Mouse (Mus musculus) brown adipose tissue, adult 24 weeks (tissue): Measurements from ENCODE around the gene Tmem117. TPM values are rescaled to one million over a fixed set of nuclear protein-coding genes. Genes with fewer than 3 reads are reported as not detected.
A peak's percentile ranks its signal among the peaks of the same experiment; 100 is the strongest.

Experiments
- H3K27ac ChIP-seq: fragments of 200-500 bp; replicated peaks from 2 replicates; pipeline ENCODE4 v1.5.1; 2012; ENCODE audit warnings: low read depth, mild to moderate bottlenecking, low read length
- H3K4me1 ChIP-seq: fragments of 200-500 bp; 2 replicates; pipeline ENCODE4 v1.6.1; 2012; ENCODE audit warnings: low read length, mixed read lengths; ENCODE audit not compliant: control insufficient read depth, insufficient read depth, insufficient read length
- H3K4me3 ChIP-seq: fragments of 200-500 bp; 2 replicates; pipeline ENCODE4 v1.5.1; 2012; ENCODE audit warnings: low read depth, mild to moderate bottlenecking, low read length, moderate library complexity; ENCODE audit not compliant: insufficient read depth
- polyA plus RNA-seq: library from polyadenylated mRNA; stranded (reverse); fragments of >200 nt; gene quantifications from 2 replicates; pipeline ENCODE4 v1.2.4, GENCODE M21; 2012; ENCODE audit not compliant: missing spikeins, insufficient read depth, insufficient read length

Tmem117 gene
- polyA plus RNA-seq, 1 experiment, result not detected

DNA sequence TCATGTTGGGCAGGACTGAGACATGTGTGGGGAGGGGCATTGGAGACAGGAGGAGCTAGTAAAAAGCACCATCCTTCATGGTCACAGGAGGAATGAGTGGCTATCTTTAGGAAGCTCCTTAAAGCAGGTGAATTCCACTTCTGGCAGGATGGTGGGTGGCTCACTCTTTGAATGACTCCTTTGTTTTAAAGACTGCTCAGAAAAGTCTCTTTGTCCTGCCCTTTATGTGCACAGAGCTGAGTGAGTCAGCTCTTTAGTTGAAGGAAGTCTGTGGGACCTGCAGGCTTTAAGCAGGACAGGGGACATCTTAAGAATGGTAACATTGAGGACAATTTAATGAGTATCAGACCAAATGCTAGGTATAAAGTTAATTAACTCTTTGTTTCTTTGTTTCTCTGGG lies 8.1 kb upstream of the Tmem117 start:
- H3K4me1 ChIP-seq, result no peaks in the 10 kb centered on the region
- no peak overlapping the region for H3K4me3 ChIP-seq
- no peak overlapping the region for H3K27ac ChIP-seq

DNA sequence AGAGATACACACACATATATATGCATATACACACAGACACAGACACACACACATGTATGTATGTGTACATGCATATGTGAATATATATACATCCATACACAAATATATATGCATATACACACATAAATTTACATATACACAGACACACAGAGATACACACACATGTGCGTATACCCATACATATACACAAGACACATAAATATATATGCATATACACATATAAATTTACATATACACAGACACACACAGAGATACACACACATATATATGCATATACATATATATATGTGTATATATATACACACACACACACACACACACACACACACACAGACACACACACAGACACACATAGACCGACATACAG lies 586 bp upstream of the Tmem117 start:
- H3K4me3 ChIP-seq, result peak overlapping the region; percentile 42; the same call in 1 of the 2 replicates
- no peak overlapping the region for H3K27ac ChIP-seq
- no peaks in the 10 kb centered on the region for H3K4me1 ChIP-seq

DNA sequence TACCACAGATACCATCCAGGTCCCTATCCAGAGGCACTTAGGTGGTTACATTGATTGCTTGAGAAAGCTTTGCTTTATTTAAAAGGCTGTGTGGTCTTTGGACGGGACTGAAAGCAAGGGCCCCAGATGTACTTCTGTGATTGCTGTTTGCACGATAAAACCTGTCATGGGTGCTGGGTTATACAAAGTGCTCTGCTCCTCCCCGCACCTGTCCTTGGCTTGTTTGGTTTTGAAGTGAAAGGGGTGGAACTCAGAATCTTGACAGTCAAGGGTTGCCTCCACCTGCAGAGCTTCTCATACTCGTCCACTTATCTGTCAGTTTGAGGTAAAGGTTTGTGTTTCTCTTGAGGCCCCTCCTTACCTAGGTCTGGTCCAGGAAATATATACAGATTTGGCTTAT lies 1.5 kb downstream of the Tmem117 start:
- no peak overlapping the region for H3K4me3 ChIP-seq
- no peak overlapping the region for H3K27ac ChIP-seq
- H3K4me1 ChIP-seq, result no peaks in the 10 kb centered on the region

- no peaks in the 10 kb centered on the region for H3K4me1 ChIP-seq
Measured at GRCm38 (mm10) chr15:94634524-94634923, 5.5 kb downstream of the Tmem117 start.

DNA sequence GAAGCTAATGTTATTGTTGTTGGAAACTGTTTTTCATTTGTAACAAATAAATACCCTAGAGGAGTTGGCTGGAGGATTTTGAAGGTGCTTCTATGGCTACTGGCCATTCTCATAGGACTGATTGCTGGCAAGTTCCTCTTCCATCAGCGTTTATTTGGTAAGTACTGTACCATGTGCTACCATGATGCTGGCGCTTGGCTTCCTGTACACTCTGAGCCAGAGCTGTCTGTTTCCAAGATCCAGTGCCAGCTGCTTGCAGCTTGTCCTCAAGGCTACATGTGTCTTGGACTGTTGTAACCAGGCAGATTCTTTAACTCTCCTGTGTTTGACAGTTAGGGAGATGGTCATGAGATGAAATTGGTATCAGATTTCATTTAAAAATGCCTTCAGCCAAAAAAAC lies 9.2 kb downstream of the Tmem117 start:
- no peaks in the 10 kb centered on the region for H3K4me1 ChIP-seq
- H3K4me3 ChIP-seq, result no peak overlapping the region

More at GRCm38 (mm10) chr15:94634524-94634923, 5.5 kb downstream of the Tmem117 start:
- Histone ChIP-seq H3K27ac (no peak overlapping the region), H3K4me3 (no peak overlapping the region)

GRCm38 (mm10) chr15:94639126-94639525 lies 10.1 kb downstream of the Tmem117 start:
- Histone ChIP-seq H3K27ac (no peak overlapping the region), H3K4me3 (no peak overlapping the region), H3K4me1 (no peaks in the 10 kb centered on the region)

More for the DNA sequence above, 9.2 kb downstream of the Tmem117 start:
- no peak overlapping the region for H3K27ac ChIP-seq

GRCm38 (mm10) chr15:94646012-94646411 lies 17.0 kb downstream of the Tmem117 start:
- Histone ChIP-seq H3K4me1 (no peaks in the 10 kb centered on the region), H3K4me3 (no peak overlapping the region), H3K27ac (no peak overlapping the region)

DNA sequence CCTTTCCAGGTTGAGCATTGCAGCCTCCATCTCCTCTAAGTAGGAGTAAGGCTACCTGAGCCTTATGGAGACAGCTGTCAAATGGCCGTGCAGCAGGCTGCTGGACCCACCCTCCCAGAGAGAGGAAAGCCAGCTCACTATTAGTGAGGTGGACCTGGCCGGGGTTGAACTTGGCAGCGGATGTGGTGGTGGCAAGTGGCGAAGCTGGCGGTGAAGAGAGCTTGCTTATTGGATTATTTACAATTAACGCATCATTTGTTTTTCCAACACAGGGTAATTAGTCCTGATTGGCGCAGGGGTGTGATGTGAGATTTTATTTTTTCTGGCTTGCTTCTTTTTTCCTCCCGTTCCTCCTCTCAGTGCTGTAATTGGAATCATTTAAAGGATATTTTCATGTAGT lies 19.4 kb downstream of the Tmem117 start:
- Histone ChIP-seq H3K4me3 (no peak overlapping the region), H3K4me1 (no peaks in the 10 kb centered on the region), H3K27ac (no peak overlapping the region)

- no peaks in the 10 kb centered on the region for H3K4me1 ChIP-seq
- H3K4me3 ChIP-seq, result no peak overlapping the region
- no peak overlapping the region for H3K27ac ChIP-seq
Measured at GRCm38 (mm10) chr15:94649071-94649765, 20.2 kb downstream of the Tmem117 start.

GRCm38 (mm10) chr15:94649766-94650120 lies 20.7 kb downstream of the Tmem117 start:
- Histone ChIP-seq H3K4me3 (no peak overlapping the region), H3K4me1 (no peaks in the 10 kb centered on the region), H3K27ac (no peak overlapping the region)

DNA sequence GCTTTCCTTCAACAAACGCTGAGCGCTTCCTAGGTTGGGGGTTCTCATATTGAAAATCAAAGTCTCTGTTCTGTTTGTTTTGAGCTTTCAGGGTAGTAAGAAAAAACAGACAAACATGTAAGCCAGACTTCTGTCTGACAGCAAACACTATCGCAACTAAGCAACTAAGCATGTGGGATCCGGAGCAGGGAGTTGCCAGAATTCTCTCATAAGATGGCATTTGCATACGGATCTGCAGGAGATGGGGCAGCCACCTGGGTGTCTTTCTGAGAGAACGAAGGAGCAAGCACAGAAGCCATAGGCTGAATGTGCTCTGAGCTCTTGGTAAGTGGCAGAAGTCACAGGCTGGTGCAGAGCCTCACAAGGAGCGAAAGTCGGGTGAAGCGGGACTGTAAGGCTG lies 22.3 kb downstream of the Tmem117 start:
- Histone ChIP-seq H3K27ac (no peak overlapping the region), H3K4me3 (no peak overlapping the region), H3K4me1 (no peaks in the 10 kb centered on the region)

- Histone ChIP-seq H3K4me3 (no peak overlapping the region), H3K27ac (no peak overlapping the region), H3K4me1 (no peaks in the 10 kb centered on the region)
Measured at GRCm38 (mm10) chr15:94651969-94652842, 23.2 kb downstream of the Tmem117 start.

DNA sequence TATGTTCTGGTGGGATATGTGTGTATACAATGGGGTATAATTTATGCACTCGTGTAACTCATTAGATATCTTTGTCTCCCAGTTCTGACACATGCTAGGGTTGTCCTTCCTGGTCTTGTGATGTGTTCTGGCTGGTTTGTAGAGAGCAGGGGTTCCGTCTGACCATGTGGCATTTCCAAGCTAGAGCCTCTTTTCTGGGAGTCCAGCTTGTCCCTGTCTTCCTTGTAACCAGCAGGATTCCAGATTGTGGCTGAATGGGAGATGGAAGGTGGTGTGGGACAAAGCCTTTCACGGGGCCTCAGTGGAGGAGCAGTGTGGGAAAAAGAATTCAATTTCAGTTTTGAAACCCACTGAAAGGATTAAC lies 23.8 kb downstream of the Tmem117 start:
- H3K4me1 ChIP-seq, result no peaks in the 10 kb centered on the region
- H3K4me3 ChIP-seq, result no peak overlapping the region
- H3K27ac ChIP-seq, result no peak overlapping the region

DNA sequence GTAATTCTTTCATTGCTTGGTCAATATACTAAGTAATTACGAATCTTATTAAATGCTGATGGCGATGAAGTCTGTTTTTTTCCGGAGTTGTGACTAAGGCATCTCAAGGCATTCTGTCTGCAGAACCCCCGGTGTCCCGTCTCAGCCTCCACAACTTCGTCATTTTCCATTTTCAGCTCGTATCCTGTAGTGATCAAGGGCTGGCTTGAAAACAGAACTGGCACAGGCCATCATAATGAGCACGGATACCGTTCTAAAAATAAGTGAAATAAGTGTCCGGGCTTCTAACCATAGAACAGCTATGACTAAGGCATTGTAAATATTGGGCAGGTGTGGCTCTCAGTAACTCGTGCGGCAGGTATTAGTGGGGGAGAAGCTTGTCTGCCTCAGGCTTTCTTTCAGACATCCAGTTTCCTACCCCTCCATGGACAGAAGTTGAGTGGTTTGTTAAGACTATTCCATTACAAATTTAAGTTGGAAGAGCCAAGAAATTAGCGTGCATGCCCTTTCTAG lies 26.8 kb downstream of the Tmem117 start:
- H3K4me3 ChIP-seq, result no peak overlapping the region
- no peak overlapping the region for H3K27ac ChIP-seq
- H3K4me1 ChIP-seq, result no peaks in the 10 kb centered on the region

GRCm38 (mm10) chr15:94657882-94658281 lies 28.9 kb downstream of the Tmem117 start:
- no peak overlapping the region for H3K27ac ChIP-seq
- H3K4me3 ChIP-seq, result no peak overlapping the region
- H3K4me1 ChIP-seq, result no peaks in the 10 kb centered on the region
